Mouse (Mus musculus): ENCODE results near the gene Abcf3.

Abcf3 gene

DNA sequence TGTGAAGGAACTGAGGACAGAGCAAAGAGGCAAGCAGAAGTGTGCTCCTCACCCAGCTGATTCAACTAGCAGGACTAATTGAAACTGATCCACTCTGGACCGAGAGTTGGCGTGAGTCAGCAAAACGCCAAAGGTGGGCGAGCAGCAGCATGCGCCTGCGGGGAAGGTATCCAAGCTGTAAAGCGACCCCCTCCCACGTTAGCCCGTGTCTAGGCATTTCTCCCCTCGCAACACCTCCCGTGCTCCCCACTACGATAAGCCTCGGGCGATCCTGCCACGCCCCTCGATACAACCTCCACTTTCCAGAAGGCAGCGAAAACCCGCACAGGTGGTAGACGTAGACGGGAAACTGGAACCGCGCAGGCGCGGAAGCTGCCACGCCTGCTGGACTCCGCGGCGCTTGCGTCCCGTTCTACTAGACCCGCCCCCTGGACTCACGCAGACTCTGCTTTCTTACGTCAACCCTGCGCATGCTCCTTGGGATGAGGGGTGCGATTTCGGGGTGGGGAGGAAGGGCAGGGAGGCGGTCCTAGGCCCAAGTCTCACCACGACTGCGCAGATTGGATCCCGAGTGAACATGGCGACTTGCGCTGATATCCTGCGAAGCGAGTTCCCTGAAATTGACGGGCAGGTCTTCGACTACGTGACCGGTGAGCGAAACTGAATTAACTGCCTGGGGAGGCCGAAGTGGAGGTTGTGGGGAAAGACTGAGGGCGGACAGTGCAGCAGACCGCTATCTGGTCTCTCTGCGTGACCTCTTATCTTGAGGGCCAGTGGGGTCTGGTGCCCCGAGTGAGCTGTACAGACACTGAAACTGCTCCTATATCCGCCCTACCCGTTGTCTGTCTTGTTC is at the start of gene Abcf3:
Abcf3 (plus strand) TSS at position 482 of the 853 bp plus-strand sequence.
- peak; percentile 99 for DNase-seq

DNA sequence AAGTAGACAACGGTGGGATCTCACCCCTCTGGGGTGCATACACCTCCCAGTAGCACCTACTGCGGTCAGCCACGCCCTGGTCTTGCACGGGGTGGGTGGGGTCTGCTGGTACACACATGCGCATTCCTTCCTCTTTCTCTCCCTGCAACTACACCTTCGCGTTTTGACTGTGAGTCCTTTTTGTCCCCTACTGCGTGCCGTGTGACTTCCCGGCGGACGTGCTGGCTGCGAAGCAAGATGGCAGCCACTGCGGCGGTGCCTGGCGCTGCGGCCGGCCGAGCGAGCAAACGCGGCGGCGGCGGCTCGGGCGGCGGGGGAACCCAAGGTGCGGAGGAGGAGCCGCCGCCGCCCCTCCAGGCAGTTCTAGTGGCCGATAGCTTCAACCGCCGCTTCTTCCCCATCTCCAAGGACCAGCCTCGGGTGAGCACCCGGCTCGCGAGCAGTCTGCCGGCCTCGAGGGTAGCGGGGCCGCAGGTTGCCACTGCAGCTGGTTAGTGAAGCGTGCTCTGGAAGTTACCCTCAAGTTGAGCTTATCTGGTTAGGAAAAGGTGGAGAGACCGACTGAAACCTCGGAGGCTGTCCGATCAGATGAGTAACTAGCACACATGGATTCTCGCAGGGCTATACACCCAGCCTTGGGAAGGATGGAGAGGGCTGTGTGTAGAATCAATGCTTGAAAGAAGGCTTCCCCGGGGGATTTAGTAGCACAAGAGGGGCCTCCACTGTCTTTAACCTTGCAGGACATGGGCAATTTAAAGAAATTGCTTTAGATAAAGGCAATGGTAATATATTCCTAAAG is 49.5 kb upstream of the Abcf3 start, which contains the start of gene Eif2b5:
Eif2b5 (plus strand) TSS at position 141 of the 799 bp plus-strand sequence.
- DNase-seq, result peak; percentile 97

DNA sequence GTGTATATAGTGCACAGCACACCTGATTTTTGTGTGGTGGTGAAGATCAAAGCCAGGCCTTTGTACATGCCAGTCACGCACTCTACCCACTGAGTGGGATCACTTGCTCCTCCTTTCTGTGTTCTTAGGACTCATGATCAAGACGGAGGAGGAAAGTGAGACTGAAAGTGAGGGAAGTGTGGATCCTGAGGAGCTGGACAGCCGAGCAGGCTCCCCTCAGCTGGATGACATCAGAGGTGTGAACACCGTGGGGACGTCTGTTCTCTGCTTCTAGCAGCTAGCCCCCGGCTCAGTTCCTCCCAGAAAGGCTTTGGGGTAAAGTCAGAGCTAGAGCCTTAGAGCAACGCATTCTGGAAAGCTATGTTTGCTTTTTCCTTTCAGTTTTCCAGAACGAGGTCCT is 42.4 kb upstream of the Abcf3 start:
- DNase-seq, result no peak

DNA sequence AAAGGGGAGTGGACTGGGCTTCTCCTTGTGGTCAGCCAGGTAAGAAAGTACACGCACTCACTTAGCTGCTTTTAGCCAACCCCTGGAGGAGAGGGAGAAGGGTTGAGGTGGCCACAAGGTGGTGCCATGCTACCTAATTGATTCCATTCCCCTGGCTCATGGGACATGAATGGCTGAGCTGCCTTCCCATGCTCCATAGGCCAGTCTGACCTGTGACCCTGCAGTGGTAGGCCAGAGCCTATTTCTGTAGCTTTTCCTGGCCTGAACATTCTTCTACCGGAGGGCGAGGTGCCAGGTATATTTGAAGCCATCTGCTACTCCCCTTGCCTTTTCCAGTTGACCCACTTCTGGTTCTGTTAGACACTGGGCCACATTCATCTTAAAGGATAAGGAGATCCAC is 39.0 kb upstream of the Abcf3 start:
- peak; percentile 66 for DNase-seq

DNA sequence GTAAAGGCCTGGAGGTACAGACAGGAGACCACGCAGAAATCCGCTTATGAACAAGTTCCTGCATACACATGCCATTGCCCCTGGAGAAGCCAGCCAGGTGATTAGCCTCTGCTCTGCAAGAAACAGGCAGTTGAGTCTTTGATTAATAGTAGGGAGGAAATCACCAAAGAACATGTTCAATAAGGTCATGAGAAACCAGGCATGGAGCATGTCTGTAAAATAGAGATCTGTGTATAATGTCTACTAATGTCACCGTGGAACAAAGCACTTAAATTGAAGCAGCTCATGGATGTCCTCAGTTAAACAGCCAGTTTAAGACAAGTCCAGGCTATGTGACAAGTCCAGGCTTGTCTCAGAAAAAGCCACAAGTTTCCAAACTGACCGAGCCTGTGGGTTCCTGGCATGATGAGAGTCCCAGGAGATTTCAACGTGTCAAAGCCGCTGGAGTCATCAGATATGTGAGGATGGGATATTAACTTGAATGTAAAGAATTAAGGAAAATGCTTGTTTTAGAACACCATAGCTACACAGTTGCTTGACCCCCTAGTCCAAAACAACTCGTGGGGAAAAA is 37.0 kb upstream of the Abcf3 start:
- no peak for DNase-seq

DNA sequence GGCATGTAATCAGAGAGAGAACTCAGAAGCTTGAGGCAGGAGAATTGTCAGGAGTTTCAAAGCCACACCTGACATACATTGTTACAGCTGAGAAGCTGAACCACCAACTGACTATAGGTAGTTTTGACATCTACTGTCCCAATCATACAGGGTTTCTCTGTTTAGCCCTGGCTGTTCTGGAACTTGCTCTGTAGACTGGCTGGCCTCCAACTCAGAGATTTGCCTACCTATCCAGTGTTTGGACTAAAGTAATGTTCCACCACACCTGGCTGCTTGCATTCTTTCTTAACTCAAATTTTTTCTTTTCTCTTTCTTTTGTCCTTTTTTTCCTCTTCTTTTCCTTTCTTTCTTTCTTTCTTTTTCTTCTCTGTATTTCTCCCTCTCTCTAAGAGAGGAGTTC is 32.3 kb upstream of the Abcf3 start:
- no peak for DNase-seq

DNA sequence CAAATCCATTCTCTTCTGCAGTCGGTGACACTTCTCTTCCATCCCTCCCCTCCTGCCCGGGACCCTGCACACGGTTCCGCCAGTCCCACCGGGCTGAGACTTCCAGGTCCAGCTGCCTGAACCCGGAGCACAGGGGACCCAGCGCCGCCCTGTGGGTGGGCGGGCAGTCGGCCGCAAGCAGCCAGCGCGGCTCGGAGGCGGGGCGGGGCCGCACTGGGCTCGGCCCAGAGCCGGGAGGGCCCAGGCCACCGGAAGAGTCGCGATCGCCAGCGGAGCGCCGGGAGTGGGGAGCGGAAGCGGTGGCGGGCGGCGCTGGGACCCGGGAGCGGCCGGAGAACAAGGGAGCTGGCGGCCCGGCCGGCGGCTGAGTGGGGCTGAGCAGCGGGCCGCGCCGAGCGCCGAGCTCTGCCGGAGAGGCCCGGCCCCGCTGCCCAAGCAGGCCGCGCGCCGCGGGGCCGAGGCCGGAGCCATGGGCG is 31.6 kb upstream of the Abcf3 start, which contains the start of gene Dvl3:
Dvl3 (plus strand) TSS at position 257 of the 476 bp plus-strand sequence.
- DNase-seq, result peak; percentile 92

DNA sequence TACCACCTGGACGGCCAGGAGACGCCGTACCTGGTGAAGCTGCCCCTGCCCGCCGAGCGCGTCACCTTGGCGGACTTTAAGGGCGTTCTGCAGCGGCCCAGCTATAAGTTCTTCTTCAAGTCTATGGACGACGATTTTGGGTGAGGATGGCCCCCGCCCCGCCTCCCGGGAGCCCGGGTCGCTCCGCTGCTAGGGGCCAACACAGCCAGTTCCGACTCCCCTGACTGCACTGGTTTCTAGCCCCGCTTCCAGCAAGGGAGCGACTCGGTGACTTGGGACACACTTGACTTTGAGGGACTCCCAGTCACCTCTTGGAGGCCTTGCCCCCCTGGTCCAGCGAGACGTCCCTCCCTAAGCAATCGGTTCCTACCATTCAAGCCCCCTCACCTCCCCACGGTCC is 31.2 kb upstream of the Abcf3 start:
- no peak for DNase-seq

DNA sequence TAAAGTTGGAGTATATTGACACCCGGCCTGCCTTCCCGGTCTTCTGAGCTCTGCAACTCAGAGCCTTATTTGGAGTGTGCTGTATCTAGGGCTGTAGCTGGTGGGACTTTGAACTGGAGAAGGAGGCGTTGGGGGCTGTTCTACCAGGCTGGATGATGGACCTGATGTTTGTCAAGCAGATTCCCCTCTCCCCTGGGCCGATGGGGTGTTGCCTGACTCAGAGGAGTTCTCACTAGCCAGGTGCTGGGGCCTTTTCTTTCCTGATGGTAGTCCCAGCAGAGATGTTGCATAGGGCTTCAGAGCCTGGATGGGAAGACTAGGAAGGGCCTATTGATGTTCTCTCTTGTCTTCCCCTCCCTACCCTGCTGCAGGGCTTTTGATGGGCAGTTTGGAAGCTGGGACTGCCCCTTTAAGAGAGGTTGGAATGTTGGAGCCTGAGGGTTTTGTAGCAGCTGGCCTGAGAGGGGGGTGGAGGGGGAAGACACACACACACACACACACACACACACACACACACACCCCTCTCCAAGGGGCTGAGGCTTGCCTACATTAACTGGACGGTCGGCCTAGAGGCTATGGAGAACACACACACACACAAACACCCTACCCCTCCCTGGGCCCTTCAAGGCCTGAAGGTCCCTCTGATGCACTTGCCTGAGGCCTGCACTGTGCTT is 30.5 kb upstream of the Abcf3 start:
- DNase-seq, result peak; percentile 44

DNA sequence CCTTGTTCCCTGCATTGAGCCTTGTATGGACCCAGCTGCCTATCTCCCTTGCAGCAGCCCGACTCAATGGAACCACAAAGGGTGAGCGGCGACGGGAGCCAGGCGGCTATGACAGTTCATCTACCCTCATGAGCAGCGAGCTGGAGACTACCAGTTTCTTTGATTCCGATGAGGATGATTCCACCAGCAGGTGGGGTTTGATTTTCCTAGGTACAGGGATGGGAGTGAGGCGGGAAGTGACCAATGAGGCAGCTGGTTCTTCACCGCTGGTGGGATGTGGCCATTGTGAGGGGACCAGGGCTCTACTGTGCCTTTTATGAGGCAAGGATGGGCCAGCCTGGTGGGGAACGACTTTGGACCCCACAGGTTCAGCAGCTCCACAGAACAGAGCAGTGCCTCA is 24.5 kb upstream of the Abcf3 start:
- no peak for DNase-seq

DNA sequence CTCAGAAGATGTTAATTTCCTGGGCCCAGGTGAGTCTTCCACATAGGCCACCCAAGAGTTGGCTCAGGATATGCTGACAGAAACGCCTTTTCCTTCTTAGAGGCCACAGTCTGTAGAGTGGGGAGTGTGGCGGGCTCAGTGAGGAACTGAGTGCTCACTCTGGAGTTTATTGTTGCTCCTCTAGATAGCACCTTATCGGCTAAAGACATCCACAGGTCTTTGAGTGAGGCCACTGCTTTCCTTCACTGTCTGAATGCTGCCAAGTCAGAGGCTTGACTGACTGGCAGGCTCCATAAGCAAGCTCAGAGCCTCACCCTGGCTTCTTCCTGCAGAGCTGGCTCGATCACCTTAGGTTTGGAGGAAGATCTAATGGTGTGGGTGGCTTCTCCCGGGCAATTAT is 19.6 kb upstream of the Abcf3 start:
- no peak for DNase-seq

DNA sequence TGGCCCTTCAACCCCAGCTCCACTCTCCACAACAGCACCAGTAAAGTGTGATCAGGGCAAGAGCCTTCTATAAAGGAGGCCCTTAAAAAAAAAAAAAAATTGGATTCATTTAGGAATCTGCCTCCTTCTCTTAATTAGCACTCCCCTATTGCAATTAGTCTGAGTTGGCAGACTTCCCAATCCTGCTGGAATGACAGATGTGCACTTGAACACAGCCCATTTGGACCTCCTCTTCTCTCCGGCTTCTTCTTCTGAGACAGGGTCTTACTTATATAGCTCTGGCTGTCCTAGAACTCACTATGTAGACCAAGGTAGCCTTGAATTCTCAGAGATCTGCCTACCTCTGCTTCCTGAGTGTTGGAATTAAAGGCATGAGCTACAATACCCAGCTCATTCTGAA is 19.0 kb upstream of the Abcf3 start:
- no peak for DNase-seq

DNA sequence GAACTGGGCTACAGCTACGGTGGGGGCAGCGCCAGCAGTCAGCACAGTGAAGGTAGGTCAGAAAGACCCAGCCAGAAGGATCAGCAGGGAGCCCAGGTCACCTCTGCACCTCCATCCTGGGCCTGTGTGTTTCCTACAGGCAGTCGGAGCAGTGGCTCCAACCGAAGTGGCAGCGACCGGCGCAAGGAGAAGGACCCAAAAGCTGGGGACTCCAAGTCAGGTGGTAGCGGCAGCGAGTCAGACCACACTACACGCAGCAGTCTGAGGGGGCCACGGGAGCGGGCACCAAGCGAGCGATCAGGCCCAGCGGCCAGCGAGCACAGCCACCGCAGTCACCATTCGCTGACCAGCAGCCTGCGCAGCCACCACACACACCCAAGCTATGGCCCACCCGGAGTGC is 17.4 kb upstream of the Abcf3 start:
- no peak for DNase-seq

DNA sequence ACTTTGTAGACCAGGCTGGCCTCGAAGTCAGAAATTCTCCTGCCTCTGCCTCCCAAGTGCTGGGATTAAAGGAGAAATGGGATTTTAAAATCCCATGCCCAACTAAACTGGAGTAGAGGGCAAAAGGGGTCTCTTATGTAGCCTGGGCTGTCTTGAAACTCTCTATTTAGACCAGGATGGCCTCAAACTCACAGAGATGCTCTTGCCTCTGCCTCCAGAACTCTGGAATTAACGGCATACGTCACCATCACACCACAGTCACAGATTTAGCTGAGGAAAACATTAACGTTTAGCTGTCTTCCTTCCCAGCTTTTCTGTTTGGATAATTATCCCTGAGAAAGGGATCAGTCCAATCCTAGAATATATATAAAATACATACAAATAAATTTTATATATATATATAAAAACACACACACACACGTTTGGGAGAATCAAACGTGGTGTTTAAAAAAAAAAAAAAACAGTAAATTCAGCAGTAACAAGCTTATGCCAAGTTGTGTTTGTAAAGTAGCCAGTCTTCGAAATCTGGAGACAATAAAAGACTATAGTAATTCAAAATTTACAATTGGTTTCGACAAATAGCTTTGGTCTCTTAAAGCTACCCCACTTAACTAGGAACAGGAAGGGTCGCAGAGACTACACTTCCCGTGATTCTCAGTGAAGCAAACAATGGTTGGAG is 13.6 kb upstream of the Abcf3 start:
- DNase-seq, result no peak

DNA sequence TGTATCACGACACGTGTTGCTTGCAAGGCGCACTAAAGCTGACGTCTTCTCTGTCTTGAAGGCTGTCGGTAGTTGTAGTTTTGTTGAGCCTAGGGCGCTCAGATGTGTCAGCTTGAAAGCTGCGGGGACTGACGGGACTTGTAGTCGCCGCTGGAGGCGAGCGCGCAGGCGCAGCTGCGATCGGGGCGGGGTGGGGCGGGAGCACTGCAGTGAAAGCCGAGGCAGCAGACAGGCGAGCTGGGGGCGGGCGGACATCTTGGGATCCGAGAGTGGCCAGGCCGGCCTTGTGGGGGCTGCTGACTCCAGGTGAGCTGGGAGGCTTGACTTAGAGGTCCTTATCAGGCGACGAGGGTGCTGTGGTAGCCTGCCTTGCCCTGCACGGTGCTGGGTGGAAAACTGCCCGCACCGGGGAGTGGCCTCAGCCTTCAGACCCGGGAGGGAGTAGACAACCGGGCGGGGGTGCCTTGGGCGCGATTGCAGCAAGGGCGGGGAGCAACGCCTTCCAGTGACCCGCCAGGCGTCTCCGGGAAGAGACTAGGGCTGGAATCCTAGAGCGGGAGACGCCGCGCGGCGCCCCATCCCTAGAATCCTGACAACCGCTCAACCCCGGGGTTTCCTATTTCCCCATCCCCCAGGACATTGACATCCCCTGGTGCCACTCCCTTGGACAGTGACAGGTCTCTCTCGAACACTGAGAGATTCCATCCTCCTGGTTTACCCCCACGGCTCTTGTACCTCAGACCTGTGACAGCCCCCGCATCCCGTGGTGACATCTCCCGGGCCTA is 12.9 kb upstream of the Abcf3 start, which contains the start of gene Ap2m1:
Ap2m1 (plus strand) TSS at position 183 of the 785 bp plus-strand sequence.
- DNase-seq, result peak; percentile 98

DNA sequence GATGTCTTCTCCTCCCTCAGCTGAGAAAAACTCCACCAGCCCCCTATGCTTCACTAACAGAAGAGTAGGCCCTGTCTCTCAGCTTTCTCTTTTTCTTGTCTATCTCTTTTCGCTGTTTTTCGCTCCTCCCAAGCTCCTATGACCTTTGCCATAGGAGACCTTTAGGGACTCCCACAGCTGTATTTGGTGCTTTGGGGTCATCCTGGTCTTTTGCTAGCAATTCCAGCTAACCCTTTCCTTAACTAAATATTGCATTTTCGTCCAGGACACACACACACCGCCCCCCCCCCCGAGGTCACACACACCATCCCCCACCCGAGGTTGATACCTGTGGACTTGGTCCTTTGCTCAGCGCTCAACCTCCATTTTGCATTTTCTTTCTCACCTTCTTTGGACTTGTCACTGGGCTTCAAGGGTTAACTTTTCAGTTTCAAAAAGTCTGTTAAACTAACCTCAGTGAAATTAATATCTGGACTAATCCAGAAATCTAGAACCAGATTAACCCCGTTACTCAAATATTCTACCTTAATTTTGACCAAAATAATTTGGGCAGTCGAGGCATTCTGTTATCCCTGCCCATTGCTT is 12.2 kb upstream of the Abcf3 start:
- DNase-seq, result no peak

DNA sequence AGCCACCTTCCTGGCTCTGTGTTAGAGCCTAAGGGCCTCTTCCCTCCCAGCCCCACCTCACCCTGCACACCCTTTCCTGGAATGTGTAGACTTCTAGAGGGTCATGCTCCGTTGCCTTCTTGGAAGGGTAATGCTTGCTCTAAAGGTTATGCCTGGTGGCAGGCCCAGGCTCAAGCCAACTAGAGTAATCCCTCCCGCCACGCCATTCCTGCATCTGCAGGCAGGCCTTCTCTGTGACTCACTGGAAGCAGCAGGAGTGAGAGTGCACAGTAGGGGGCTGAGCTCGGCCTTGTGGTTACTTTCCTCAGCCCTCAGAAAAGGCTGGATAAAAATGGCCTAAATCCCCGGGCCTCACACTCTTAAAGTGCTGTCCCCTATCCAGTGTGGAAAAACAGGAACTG is 11.3 kb upstream of the Abcf3 start:
- DNase-seq, result peak; percentile 89

DNA sequence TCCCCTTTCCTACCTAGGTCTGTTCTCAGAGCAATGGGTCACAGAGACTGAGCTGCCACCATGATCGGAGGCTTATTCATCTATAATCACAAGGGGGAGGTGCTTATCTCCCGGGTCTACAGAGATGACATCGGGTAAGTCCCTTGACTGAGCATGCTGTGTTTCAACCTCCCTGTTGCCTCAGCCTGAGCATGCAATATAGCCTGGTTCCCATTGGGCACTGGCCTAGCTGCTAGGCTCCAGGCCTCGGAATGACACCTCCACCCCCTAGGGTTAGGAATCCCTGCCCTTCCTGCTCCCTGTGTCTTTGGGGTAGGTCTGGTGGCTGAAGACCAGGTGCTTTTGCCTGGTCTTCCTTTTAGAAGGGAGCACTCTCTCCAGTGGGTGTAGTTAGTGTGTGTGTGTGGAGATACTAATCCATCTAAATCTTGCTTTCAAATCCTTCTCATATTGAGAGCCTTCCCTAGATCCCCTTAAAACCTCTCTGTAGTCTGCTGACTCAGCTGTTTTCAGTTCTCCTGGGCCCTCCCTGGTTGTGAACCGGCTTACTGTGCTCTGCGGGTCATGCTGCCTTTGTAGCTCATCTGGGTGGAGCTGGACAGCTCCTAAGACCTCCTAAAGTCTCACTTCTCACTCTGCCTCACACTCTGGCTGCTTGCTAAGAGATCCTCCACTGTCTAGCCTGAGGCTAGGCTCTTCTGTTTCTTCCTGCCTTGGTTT is 10.6 kb upstream of the Abcf3 start:
- DNase-seq, result no peak

DNA sequence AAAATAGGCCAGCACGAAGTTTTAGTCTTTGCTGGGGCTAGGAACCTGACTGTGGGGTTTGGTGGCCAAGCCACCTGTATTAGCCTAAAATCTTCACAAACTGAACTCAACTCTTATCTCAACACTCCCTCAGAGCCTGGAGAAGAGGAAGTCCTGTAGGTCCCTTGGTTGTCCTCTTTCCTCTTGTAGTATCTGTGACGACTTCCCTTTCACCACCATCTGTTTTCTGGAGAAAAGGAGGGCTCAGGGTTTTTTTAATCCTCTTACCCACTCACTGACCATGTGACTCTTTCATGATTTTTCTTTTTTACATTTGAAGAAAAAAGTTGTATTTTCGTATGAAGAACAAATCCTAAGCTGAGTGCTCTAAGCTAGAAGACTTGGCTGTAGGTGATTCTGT is 8.7 kb upstream of the Abcf3 start:
- DNase-seq, result no peak

DNA sequence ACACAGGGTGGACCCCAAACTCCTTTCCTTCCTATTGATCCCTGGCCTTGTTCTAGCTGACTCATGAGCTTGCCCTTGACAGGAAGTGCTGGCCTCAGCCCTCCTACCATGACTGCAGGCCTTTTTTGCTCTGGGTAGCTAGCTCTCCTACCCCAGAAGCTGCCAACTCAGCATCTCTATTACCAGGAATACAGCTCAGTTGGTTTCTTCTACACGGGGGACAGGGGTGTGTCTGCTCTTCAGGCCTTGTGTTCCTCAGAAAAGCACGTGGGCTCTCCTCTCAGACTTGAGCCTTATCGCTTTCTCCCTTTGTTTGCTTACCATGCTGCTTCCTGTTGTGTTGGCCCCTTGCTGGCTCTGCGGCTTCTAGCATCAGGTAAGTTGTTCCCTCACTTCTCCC is 7.9 kb upstream of the Abcf3 start:
- DNase-seq, result no peak
